Mouse (Mus musculus): ENCODE data around the gene Sypl. TPM values are rescaled to one million over a fixed set of nuclear protein-coding genes. Genes with fewer than 3 reads are reported as not detected.

Sypl gene
- polyA plus RNA-seq, 1 experiment from 2014 or later: 136 TPM

DNA sequence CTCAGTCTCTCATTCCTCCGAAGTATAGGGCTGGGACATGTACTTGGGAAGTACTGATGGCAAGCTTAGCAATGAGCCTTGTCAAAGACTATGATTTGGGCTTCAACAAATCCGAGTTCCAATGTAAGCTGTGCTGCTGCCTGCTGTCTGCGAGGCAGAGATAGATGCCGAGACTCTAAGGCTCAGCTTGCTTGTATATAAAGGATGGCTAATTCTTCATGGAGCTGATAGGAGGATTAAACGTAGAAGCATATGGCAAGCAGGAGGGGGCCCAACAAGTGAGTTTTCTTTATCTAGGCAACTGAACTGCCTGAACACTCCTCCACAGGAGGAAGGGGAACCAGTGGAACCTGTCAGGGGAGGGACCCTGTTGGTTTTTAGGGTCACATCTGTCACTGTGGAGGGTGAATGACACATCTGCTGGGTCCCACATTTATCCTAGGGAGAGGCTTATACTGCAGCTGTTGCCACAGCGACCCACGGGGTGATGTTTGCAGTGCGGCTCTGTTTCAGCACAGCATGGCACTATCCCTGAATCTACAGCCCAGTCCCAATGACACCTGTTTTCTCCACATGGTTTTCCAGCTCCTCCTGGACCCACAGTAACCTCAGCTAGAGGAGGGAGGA is 49.8 kb downstream of the Sypl start:
- Histone ChIP-seq H3K79me2 (ENCODE audit: inconsistent target) (no peaks in the 10 kb centered on the region), H3K27ac (no peak overlapping the region), H3K36me3 (ENCODE audit: inconsistent target) (no peaks in the 10 kb centered on the region), H3K4me3 (ENCODE audit: inconsistent target) (no peak overlapping the region)
- 94% methylated on average over 8 of the region's 8 CpGs for WGBS (ENCODE audit: missing documents)

DNA sequence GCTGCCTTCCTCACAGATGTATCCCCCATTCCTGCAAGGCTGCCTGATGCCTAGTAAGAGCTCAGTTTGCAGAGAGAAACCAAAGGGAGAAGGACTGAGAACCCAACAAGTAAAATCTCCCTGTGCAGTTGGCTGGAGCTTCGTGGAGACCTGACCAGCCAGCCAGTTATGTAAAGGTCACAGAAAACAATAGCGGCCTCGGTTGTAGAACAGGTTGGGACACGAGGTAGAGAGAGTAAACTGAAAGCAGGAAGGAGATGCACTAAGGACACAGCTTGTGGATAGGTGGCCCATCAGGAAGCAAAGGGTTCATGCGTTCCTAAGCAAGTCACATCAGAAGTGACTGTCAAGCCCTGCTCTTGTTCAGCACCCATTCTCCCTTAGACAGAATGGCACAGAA is 52.2 kb downstream of the Sypl start:
- WGBS (ENCODE audit: missing documents): 89% methylated on average over 5 of the region's 5 CpGs
- Histone ChIP-seq H3K79me2 (ENCODE audit: inconsistent target) (no peaks in the 10 kb centered on the region), H3K36me3 (ENCODE audit: inconsistent target) (no peaks in the 10 kb centered on the region), H3K27ac (no peak overlapping the region), H3K4me3 (ENCODE audit: inconsistent target) (no peak overlapping the region)

GRCm38 (mm10) chr12:33007176-33007575 is 53.5 kb downstream of the Sypl start:
- no peaks in the 10 kb centered on the region for H3K36me3 ChIP-seq (ENCODE audit: inconsistent target)
- H3K27ac ChIP-seq: no peak overlapping the region
- 90% methylated on average over 2 of the region's 2 CpGs for WGBS (ENCODE audit: missing documents)
- H3K79me2 ChIP-seq (ENCODE audit: inconsistent target): no peaks in the 10 kb centered on the region
- H3K4me3 ChIP-seq (ENCODE audit: inconsistent target): no peak overlapping the region

GRCm38 (mm10) chr12:33008305-33009110 is 54.8 kb downstream of the Sypl start:
- no peak overlapping the region for H3K4me3 ChIP-seq (ENCODE audit: inconsistent target)
- H3K79me2 ChIP-seq (ENCODE audit: inconsistent target): no peaks in the 10 kb centered on the region
- H3K27ac ChIP-seq: no peak overlapping the region
- WGBS (ENCODE audit: missing documents): 65% methylated on average over 7 of the region's 7 CpGs
- no peaks in the 10 kb centered on the region for H3K36me3 ChIP-seq (ENCODE audit: inconsistent target)

DNA sequence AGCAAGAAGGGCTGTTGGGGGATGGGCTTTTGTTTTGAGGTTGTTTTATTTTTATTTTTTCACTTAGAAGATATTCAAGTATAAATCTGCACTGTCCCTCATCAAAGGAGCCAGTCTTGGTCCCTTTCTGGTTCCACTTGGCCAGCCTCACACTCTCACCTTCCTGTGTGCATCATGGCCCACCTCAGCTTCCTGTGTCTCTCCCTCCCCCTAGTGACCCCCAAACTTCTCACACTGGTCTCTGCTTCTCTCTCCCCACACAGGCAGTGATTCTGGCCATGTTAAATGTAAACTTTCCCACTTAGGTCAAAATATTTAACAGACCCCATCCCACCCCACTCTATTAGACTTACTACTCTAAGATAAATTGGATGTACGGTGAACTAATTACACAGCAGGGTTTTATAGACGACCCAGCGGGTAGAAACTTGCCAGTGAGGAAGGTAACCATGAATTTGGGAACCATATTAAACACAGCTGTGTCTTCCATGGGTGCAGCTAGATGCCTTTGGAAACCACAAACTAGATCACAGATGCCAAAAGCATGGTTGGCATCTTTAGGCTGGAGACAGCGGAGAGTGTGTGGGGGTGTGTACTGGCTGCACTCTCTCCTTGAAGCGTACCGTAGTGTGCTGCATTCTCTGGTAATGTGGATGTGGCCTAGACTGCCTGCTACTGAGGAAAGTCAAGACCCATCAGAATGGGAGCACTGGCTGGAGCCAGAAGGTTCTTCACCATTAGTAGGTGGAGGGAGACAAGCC is 55.7 kb downstream of the Sypl start:
- H3K79me2 ChIP-seq (ENCODE audit: inconsistent target): no peaks in the 10 kb centered on the region
- no peak overlapping the region for H3K27ac ChIP-seq
- no peaks in the 10 kb centered on the region for H3K36me3 ChIP-seq (ENCODE audit: inconsistent target)
- WGBS (ENCODE audit: missing documents): 76% methylated on average over 5 of the region's 6 CpGs
- H3K4me3 ChIP-seq (ENCODE audit: inconsistent target): no peak overlapping the region

DNA sequence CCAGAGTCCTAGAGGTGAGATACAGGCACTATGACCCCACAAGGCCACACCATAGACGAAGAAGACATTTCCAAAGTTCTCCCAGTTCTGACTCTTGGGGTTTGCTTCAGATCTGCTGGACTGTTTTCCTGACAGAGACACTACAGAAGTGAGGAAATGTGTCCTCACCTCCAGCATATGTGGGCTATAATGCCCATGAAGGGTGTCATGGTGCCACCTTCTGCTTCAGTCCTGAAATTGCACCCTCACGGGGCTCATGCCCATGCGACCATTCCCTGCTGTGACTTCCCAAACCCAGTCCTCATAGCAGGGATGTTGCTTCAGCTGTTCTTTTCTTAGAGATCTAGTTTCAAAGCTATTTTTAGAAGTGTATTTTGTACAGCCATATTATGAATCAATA is 56.3 kb downstream of the Sypl start:
- Histone ChIP-seq H3K79me2 (ENCODE audit: inconsistent target) (no peaks in the 10 kb centered on the region), H3K27ac (no peak overlapping the region), H3K36me3 (ENCODE audit: inconsistent target) (no peaks in the 10 kb centered on the region), H3K4me3 (ENCODE audit: inconsistent target) (no peak overlapping the region)
- 21% methylated on average over 3 of the region's 3 CpGs for WGBS (ENCODE audit: missing documents)

DNA sequence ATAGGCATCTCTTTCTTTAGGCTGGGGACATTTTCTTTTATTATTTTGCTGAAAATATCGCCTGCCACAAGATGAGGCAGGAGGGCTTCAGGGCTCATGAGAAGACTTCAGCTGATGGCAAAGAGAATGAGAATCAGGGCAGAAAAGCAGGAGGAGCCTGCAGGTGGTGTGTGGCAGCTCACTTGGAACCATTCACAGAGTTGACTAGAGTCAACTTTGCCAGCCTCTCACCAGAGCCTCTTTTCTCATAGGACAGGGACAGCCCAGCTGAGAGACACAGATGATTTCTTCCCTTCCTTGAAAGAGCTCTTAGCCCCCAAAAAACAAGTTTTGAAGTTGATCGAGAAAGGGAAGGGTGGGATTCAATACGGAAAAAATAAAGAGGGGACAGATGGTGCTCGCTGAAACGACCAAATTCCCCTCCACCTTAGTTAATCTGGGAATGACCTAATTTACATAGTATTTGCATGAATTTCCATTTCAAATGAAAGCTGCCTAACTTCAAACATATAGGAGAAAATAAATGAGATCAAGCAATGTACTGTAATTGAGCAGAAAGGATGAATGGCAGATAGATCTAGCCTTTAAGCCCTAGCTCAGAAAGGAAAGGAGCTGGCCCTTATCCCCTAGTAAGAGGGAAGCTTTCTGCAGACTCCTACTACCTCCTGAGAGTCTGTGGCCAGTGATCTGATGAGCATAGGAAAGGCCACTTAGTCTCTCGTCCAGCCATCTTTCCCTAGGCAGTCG is 60.5 kb downstream of the Sypl start:
- Histone ChIP-seq H3K36me3 (ENCODE audit: inconsistent target) (no peaks in the 10 kb centered on the region), H3K27ac (no peak overlapping the region), H3K4me3 (ENCODE audit: inconsistent target) (no peak overlapping the region), H3K79me2 (ENCODE audit: inconsistent target) (no peaks in the 10 kb centered on the region)
- 76% methylated on average over 7 of the region's 7 CpGs for WGBS (ENCODE audit: missing documents)

GRCm38 (mm10) chr12:33015103-33015502 is 61.4 kb downstream of the Sypl start:
- WGBS (ENCODE audit: missing documents): 89% methylated on average over 1 of the region's 1 CpGs
- no peak overlapping the region for H3K4me3 ChIP-seq (ENCODE audit: inconsistent target)
- H3K27ac ChIP-seq: no peak overlapping the region
- no peaks in the 10 kb centered on the region for H3K79me2 ChIP-seq (ENCODE audit: inconsistent target)
- H3K36me3 ChIP-seq (ENCODE audit: inconsistent target): no peaks in the 10 kb centered on the region

DNA sequence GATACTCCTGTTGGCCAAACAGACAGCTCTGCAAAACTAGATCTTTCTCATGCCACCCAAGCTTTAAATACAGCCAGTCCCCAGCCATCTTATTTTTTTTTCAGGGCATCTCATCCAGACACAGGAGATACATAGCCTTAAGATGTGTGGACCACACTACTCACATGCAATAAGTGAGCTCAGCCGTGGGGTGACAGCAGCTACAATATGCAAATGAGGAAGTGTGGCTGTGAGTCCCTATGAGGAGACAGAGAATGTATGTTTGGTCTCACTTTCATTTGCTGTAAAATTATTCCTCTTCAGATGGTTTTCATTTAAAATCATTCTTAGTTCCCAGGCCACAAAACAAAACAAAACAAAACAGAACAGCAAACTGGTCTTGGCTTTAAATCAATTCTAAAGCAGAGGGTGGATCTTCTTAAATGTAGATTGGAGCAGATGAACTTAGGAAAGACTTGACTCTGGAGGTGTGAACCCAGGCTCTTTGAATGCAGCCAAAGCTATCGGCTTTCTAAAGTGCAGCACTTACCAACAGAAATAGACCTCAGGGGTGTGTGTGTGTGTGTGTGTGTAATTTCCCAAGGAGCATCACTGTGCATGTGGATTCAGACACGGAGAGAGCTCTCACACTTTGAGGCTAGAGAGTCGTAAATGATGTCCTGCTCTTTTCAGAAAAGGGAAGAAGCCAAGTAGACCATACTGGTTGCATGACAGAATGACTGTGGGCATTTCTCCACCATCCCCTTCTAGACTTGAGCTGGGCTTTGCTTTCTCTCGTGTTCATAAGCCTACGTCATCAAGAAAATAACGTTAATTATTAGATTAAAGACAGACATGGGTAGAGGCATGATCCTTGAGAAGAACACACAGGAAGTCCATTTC is 63.4 kb downstream of the Sypl start:
- no peaks in the 10 kb centered on the region for H3K36me3 ChIP-seq (ENCODE audit: inconsistent target)
- no peaks in the 10 kb centered on the region for H3K79me2 ChIP-seq (ENCODE audit: inconsistent target)
- no peak overlapping the region for H3K27ac ChIP-seq
- H3K4me3 ChIP-seq (ENCODE audit: inconsistent target): peak overlapping the region; percentile 3; the same call in 1 of the 2 replicates
- 23% methylated on average over 7 of the region's 7 CpGs for WGBS (ENCODE audit: missing documents)

- no peak overlapping the region for H3K4me3 ChIP-seq (ENCODE audit: inconsistent target)
- no peaks in the 10 kb centered on the region for H3K36me3 ChIP-seq (ENCODE audit: inconsistent target)
- H3K27ac ChIP-seq: no peak overlapping the region
- no peaks in the 10 kb centered on the region for H3K79me2 ChIP-seq (ENCODE audit: inconsistent target)
- WGBS (ENCODE audit: missing documents): 77% methylated on average over 4 of the region's 4 CpGs
These were observed 64.9 kb downstream of the Sypl start for GRCm38 (mm10) chr12:33018601-33019000.

DNA sequence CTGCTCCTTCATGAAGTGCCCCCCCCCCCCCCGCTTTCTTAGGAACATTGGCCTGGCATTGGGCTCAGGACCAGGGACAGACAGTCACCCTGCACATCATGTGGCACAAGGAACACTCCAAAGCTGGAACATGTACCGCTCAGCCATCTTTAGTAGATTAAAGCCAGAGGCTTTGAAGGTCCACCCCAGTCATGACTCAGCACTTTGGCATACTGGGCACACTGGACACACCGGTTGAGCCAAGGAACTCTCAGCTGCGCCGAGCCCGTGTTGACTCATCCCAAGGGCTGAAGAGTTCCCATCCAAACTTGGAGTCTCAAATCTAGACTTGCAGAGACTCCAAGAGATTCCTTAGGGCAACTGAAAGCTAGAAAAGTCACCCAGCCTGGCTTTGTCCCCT is 66.3 kb downstream of the Sypl start:
- Histone ChIP-seq H3K36me3 (ENCODE audit: inconsistent target) (no peaks in the 10 kb centered on the region), H3K27ac (no peak overlapping the region), H3K4me3 (ENCODE audit: inconsistent target) (no peak overlapping the region), H3K79me2 (ENCODE audit: inconsistent target) (no peaks in the 10 kb centered on the region)
- 90% methylated on average over 6 of the region's 6 CpGs for WGBS (ENCODE audit: missing documents)

DNA sequence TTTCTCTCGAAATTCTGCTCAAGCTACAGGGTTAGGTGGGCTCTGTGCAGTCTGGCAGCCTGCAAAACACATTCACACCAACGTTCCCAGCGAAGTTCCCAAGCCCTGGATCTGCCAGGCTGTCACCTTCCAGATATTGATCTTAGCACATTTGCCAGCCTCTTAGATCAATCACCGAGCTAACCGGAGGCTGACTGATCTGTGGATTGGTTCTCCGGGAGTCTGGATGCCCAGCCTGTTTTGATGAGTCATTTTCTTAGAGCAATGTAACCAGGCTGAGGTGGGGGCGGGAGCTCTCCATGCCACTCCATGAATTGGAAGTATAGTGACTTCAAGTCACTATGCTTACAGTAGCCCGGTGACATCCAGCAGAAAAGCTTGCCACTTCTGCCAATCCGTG is 67.4 kb downstream of the Sypl start:
- no peaks in the 10 kb centered on the region for H3K36me3 ChIP-seq (ENCODE audit: inconsistent target)
- H3K27ac ChIP-seq: no peak overlapping the region
- no peaks in the 10 kb centered on the region for H3K79me2 ChIP-seq (ENCODE audit: inconsistent target)
- 94% methylated on average over 9 of the region's 9 CpGs for WGBS (ENCODE audit: missing documents)
- H3K4me3 ChIP-seq (ENCODE audit: inconsistent target): no peak overlapping the region

GRCm38 (mm10) chr12:33021751-33022150 is 68.1 kb downstream of the Sypl start:
- H3K27ac ChIP-seq: no peak overlapping the region
- H3K36me3 ChIP-seq (ENCODE audit: inconsistent target): no peaks in the 10 kb centered on the region
- no peak overlapping the region for H3K4me3 ChIP-seq (ENCODE audit: inconsistent target)
- WGBS (ENCODE audit: missing documents): 91% methylated on average over 4 of the region's 4 CpGs
- H3K79me2 ChIP-seq (ENCODE audit: inconsistent target): no peaks in the 10 kb centered on the region

GRCm38 (mm10) chr12:33024524-33024923 is 70.8 kb downstream of the Sypl start:
- no peaks in the 10 kb centered on the region for H3K79me2 ChIP-seq (ENCODE audit: inconsistent target)
- 42% methylated on average over 6 of the region's 6 CpGs for WGBS (ENCODE audit: missing documents)
- no peaks in the 10 kb centered on the region for H3K36me3 ChIP-seq (ENCODE audit: inconsistent target)
- H3K4me3 ChIP-seq (ENCODE audit: inconsistent target): no peak overlapping the region
- no peak overlapping the region for H3K27ac ChIP-seq
